Mouse (Mus musculus) adipocyte (in vitro differentiated cells): ENCODE data around the gene Sorcs3.

Experiments
- DNase-seq: peaks from one replicate; pipeline ENCODE4 v3.0.0-alpha.2; 2016; ENCODE audit warnings: low spot score

Gene Sorcs3

GRCm38 (mm10) chr19:48834342-48834741 is 628.5 kb downstream of the Sorcs3 start:
- no peak for DNase-seq

- DNase-seq: no peak
Measured at GRCm38 (mm10) chr19:48839418-48839817, 633.6 kb downstream of the Sorcs3 start.

- no peak for DNase-seq
Measured at GRCm38 (mm10) chr19:48847700-48848099, 641.9 kb downstream of the Sorcs3 start.

GRCm38 (mm10) chr19:48850466-48850865 is 644.6 kb downstream of the Sorcs3 start:
- DNase-seq: no peak
